ENCODE assay signal across 8 mouse cellular contexts in the genomic region with DNA sequence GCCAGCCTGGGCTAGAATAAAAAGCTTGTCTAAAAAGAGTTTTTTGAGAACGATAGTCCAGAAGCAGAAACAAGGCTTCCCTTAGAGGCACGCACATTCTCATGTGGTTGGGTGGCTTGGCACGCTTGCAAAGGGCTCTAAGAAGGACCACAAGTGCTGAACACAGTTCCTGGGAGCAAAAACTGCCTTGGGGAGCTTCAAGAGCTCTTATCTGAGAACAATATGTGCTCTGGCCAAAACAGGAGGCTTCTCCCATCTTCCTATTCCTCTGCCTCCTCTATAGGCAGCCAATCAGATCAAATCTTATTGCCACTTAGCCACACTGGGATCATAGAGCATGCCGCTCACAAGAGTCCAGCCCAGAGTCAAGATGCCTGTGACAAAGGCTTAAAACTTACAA. TPM values are rescaled to one million over a fixed set of nuclear protein-coding genes. Genes with fewer than 3 reads are reported as not detected.
A peak's percentile ranks its signal among the peaks of the same experiment; 100 is the strongest.
DNase-seq lines count a peak whose midpoint lies in the region; ATAC-seq and TF ChIP-seq lines count a peak whose summit lies in the region.

No protein-coding gene starts in this region.

- TF ChIP-seq CTCF in spleen, adult 2 months (IDR thresholded peaks at IDR 0.05; ENCODE audit: extremely low read depth, insufficient read depth, insufficient read length, insufficient replicate concordance) = no peak

- no peak for DNase-seq in spleen, adult 2 months (ENCODE audit: low read depth in 1 of 2, low spot score in 2 of 2)
- DNase-seq in spleen, adult 18-20 months = no peak
- DNase-seq in lung, adult 18-20 months = peak; percentile 80 to 86
- DNase-seq in testis, postnatal 10 days (ENCODE audit: low spot score) = peak; percentile 62
- no peak for DNase-seq in spleen, postnatal 36 days (ENCODE audit: low spot score in 2 of 2)
- no peak for DNase-seq in embryo, embryonic 10 days (ENCODE audit: low spot score)
- no peak for DNase-seq in adrenal gland, postnatal 4 days (ENCODE audit: low spot score in 2 of 2)

- no peaks in the 10 kb centered on the region for H3K36me3 ChIP-seq in spleen, adult 2 months (ENCODE audit: control insufficient read depth, insufficient read depth, low read length)
- H3K36me3 ChIP-seq in heart, embryonic 15.5 days = peaks cover 3% of the 10 kb centered on the region; the same call in 1 of the 2 replicates

- peaks cover 8% of the 10 kb centered on the region; the same call in 1 of the 2 replicates for H3K4me1 ChIP-seq in spleen, adult 2 months (ENCODE audit: control insufficient read depth, insufficient read depth, insufficient read length)
- H3K4me1 ChIP-seq in heart, embryonic 15.5 days (replicated peaks) = peaks cover 79% of the 10 kb centered on the region

- no peaks in the 10 kb centered on the region for H3K9me3 ChIP-seq in heart, embryonic 15.5 days (replicated peaks)

- 58% methylated on average over 4 of the region's 4 CpGs for WGBS in spleen, adult 2 months
- WGBS in heart, embryonic 15.5 days = 24% methylated on average over 4 of the region's 4 CpGs

- 0 out of 2 replicates have a peak overlapping the region, but pooled peaks have one; percentile 32 for H3K27ac ChIP-seq in spleen, adult 2 months (ENCODE audit: insufficient read depth, low read length)
- peak overlapping the region; percentile 96 for H3K27ac ChIP-seq in heart, embryonic 15.5 days

- peak overlapping the region; percentile 45 for H3K4me2 ChIP-seq in heart, embryonic 15.5 days

- peak overlapping the region; percentile 30 for H3K9ac ChIP-seq in heart, embryonic 15.5 days

- H3K4me3 ChIP-seq in spleen, adult 2 months (ENCODE audit: extremely low read depth, insufficient read depth, insufficient read length) = no peak overlapping the region
- H3K4me3 ChIP-seq in heart, embryonic 15.5 days = peak overlapping the region; percentile 4; the same call in 1 of the 2 replicates

- peak; percentile 23 for ATAC-seq in heart, embryonic 15.5 days (replicated peaks; ENCODE audit: insufficient number of reproducible peaks, insufficient read depth, low FRiP score, low read depth)

- H3K27me3 ChIP-seq in spleen, adult 2 months (ENCODE audit: control insufficient read depth, insufficient read depth, low read length) = no peaks in the 10 kb centered on the region
- no peaks in the 10 kb centered on the region for H3K27me3 ChIP-seq in heart, embryonic 15.5 days

- TF ChIP-seq POLR2A in spleen, adult 2 months (IDR thresholded peaks at IDR 0.05; ENCODE audit: low read depth, low read length) = no peak

RNA-seq across cellular contexts. Expression of a gene that starts 18.3 kb away (rescaled TPM):
- 34.7 and 40.8 TPM in 2 replicates for polyA plus RNA-seq in spleen, adult 2 months (2012; rRNA removed)
- 252 and 254 TPM in 2 replicates for polyA plus RNA-seq in heart, embryonic 15.5 days (2015; fragmentation: Nextera tagmentation; extraction: Ambion mirVana)
- 10 to 100 TPM; 83.9 to 96.2 TPM for total RNA-seq in adrenal gland, postnatal 4 days (2021)

Comparison
In these comparisons a context has a peak if more than half of its experiments do, and no peak if none do; other contexts are left out.
1. DNase-seq: peak in lung, adult 18-20 months (2 of 2) and testis, postnatal 10 days (single experiment); none in spleen, adult 2 months (0 of 2), spleen, adult 18-20 months (0 of 2), spleen, postnatal 36 days (0 of 2), embryo, embryonic 10 days (single experiment) and adrenal gland, postnatal 4 days (0 of 2).